Mouse (Mus musculus) hindbrain, embryonic 11.5 days (tissue): Measurements from ENCODE around the gene Zfp950. TPM values are rescaled to one million over a fixed set of nuclear protein-coding genes. Genes with fewer than 3 reads are reported as not detected.

Source experiments
- ATAC-seq: fragments of 200-750 bp; cut with Nextera tagmentation; 2 replicates; pipeline ENCODE4 v1.8.0; 2017; ENCODE audit warnings: mild to moderate bottlenecking, moderate TSS enrichment, moderate library complexity; ENCODE audit not compliant: low FRiP score
- DNase-seq: peaks from one replicate; pipeline ENCODE4 v3.0.0-alpha.2; 2015; ENCODE audit warnings: low spot score
- H3K27ac ChIP-seq: fragments of 300-500 bp; sonication (generic); 2 replicates; pipeline ENCODE4 v1.5.1; 2014; ENCODE audit warnings: mild to moderate bottlenecking, low read depth, low read length
- H3K27me3 ChIP-seq: fragments of 300-500 bp; sonication (generic); 2 replicates; pipeline ENCODE4 v1.6.1; 2014; ENCODE audit warnings: mild to moderate bottlenecking, low read length, moderate library complexity, mixed read lengths; ENCODE audit not compliant: control insufficient read depth, insufficient read depth
- H3K36me3 ChIP-seq: fragments of 300-500 bp; sonication (generic); 2 replicates; pipeline ENCODE4 v1.6.1; 2014; ENCODE audit warnings: mild to moderate bottlenecking, low read length, moderate library complexity, mixed read lengths; ENCODE audit not compliant: control insufficient read depth, insufficient read depth
- H3K4me1 ChIP-seq: fragments of 300-500 bp; sonication (generic); replicated peaks from 2 replicates; pipeline ENCODE4 v1.6.1; 2014; ENCODE audit warnings: low read length, mixed read lengths; ENCODE audit not compliant: control insufficient read depth, insufficient read depth
- H3K4me2 ChIP-seq: fragments of 300-500 bp; sonication (generic); replicated peaks from 2 replicates; pipeline ENCODE4 v1.6.1; 2014; ENCODE audit warnings: mild to moderate bottlenecking, low read depth, low read length
- H3K4me3 ChIP-seq: fragments of 300-500 bp; sonication (generic); 2 replicates; pipeline ENCODE4 v1.5.1; 2014; ENCODE audit warnings: low read depth, low read length
- H3K9ac ChIP-seq: fragments of 300-500 bp; sonication (generic); 2 replicates; pipeline ENCODE4 v1.6.1; 2014; ENCODE audit warnings: low read depth, low read length
- H3K9me3 ChIP-seq: fragments of 300-500 bp; sonication (generic); 2 replicates; pipeline ENCODE4 v1.6.1; 2016; ENCODE audit warnings: low read length; ENCODE audit not compliant: control insufficient read depth
- WGBS: fragments of 180-500 bp; shearing (Covaris S2); extraction: QIAGEN DNeasy Blood & Tissue Kit; methylation state at CpG from one replicate; pipeline ENCODE4 v1.1.7; 2014; 5-methylcytosine and 5-hydroxymethylcytosine counted together
- polyA plus RNA-seq: library from polyadenylated mRNA; unstranded; fragments of >200 nt; fragmentation: Nextera tagmentation; extraction: Ambion mirVana; gene quantifications from 2 replicates; pipeline ENCODE4 v1.2.1, GENCODE M21; 2014

Gene Zfp950
- polyA plus RNA-seq, 1 experiment from 2014 or later: 31.5 TPM

DNA sequence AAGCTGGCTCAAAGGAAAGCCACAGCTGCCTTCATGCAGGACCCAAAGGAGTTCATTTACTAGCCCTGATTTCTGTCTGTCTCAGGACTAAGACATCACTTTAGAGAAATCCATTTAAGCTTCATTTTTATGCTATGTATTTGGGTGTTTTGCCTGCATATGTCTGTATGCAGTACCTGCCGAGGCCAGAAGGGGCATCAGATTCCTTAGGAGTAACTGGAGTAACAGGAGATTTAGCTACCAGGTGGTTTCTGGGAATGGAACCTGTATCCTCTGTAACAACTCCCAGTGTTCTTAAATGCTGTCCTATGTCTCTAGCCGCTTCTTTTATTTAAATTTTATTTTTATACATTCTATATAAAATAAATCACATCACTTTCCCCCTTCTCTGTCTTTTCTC lies 30.5 kb downstream of the Zfp950 start:
- H3K4me2 ChIP-seq: no peak overlapping the region
- ATAC-seq: no peak
- no peaks in the 10 kb centered on the region for H3K9me3 ChIP-seq
- H3K9ac ChIP-seq: no peak overlapping the region
- no peak overlapping the region for H3K27ac ChIP-seq
- DNase-seq: no peak
- H3K4me3 ChIP-seq: no peak overlapping the region
- H3K36me3 ChIP-seq: no peaks in the 10 kb centered on the region
- 48% methylated on average over 2 of the region's 2 CpGs for WGBS
- no peaks in the 10 kb centered on the region for H3K4me1 ChIP-seq
- no peaks in the 10 kb centered on the region for H3K27me3 ChIP-seq

DNA sequence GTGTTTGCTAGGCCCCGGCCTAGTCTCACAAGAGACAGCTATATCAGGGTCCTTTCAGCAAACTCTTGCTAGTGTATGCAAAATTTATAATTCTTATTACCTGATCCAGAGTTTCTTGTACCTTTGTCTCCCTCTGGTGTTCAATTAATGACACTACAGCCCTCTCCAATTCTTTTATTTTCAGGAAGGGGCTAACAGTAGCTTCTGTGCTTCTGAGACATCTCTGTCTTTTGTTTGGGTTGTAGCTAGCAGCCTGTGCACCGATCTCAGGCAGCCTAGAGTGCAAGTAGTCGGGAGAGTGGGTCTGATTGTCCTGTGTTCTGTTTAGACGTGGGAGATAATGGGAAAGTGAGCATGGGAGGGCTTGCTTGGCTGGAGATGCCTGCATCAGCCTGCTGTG lies 42.9 kb downstream of the Zfp950 start:
- ATAC-seq: no peak
- H3K4me3 ChIP-seq: no peak overlapping the region
- H3K9ac ChIP-seq: no peak overlapping the region
- no peaks in the 10 kb centered on the region for H3K27me3 ChIP-seq
- no peak overlapping the region for H3K27ac ChIP-seq
- H3K36me3 ChIP-seq: no peaks in the 10 kb centered on the region
- no peaks in the 10 kb centered on the region for H3K4me1 ChIP-seq
- WGBS: 31% methylated on average over 4 of the region's 4 CpGs
- H3K4me2 ChIP-seq: no peak overlapping the region
- no peaks in the 10 kb centered on the region for H3K9me3 ChIP-seq
- peak; percentile 46 for DNase-seq

DNA sequence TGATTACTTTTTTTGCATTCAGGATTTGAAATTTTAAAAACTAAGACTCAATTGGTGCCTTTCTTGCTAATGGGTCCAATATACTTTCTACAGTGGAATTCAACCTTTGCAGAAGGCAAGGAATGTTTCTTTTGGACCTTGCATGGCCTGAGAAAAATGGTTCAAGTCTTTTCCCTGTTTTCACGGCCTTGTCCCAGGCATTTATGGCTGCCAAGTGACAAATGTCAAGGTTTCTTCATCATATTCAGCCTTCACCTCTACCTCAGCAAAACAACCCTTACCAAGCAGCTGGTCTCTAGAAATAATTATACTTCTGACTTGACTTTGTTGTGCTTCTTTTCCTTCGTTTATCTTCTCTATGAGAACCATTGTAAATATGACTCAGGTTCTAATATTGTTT lies 43.9 kb downstream of the Zfp950 start:
- no peak for DNase-seq
- no peaks in the 10 kb centered on the region for H3K27me3 ChIP-seq
- WGBS: 90% methylated on average over 2 of the region's 2 CpGs

DNA sequence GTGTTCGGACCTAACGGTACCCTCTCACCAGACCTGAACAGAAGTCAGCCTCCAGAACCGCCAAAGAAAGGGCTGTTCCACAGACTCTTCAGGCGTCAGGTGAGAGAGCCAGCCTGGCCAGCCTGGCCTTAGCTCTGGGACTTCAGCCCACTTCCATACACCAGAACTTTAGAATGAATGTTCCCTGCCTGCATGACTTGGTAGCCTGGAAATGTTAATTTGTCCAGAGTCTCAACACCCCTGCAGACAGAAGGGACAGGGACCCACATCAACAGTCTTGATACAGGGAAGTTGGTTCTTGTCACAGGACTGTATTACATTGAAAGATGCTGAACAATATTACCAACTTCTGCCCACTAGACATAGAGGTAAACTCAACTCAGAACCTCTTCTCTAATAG lies 50.1 kb downstream of the Zfp950 start:
- Histone ChIP-seq H3K4me1 (no peaks in the 10 kb centered on the region), H3K9me3 (no peaks in the 10 kb centered on the region), H3K4me2 (no peak overlapping the region), H3K27ac (no peak overlapping the region), H3K36me3 (no peaks in the 10 kb centered on the region), H3K4me3 (no peak overlapping the region), H3K9ac (no peak overlapping the region), H3K27me3 (no peaks in the 10 kb centered on the region)
- ATAC-seq (no peak), DNase-seq (no peak)
- 90% methylated on average over 4 of the region's 4 CpGs for WGBS

More for the DNA sequence above, 43.9 kb downstream of the Zfp950 start:
- Histone ChIP-seq H3K4me3 (no peak overlapping the region), H3K36me3 (no peaks in the 10 kb centered on the region), H3K9me3 (no peaks in the 10 kb centered on the region), H3K4me1 (no peaks in the 10 kb centered on the region), H3K9ac (no peak overlapping the region), H3K27ac (no peak overlapping the region), H3K4me2 (no peak overlapping the region)
- no peak for ATAC-seq

DNA sequence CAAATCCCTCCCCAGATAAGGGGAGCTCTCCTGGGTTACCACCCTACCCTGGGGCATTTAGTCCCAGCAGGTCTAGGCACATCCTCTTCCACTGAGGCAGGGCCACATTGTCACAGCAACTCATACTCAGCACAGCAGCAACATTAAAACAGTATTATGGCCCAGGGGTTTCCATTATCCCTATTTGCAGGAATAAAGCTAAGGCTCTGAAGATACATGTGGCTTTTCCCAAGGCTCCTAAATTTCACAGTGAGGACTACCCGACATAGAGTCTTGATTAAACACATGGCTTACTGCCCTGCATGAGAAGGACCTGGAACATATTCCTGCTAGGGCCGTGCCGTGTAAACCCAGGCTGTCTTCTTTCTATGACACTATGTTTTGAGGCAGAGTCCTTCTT lies 51.6 kb downstream of the Zfp950 start:
- no peaks in the 10 kb centered on the region for H3K9me3 ChIP-seq
- H3K27me3 ChIP-seq: no peaks in the 10 kb centered on the region
- no peak overlapping the region for H3K9ac ChIP-seq
- no peak overlapping the region for H3K27ac ChIP-seq
- H3K4me1 ChIP-seq: no peaks in the 10 kb centered on the region
- 85% methylated on average over 3 of the region's 3 CpGs for WGBS
- H3K4me3 ChIP-seq: no peak overlapping the region
- ATAC-seq (no peak), DNase-seq (no peak)
- no peaks in the 10 kb centered on the region for H3K36me3 ChIP-seq
- H3K4me2 ChIP-seq: no peak overlapping the region

DNA sequence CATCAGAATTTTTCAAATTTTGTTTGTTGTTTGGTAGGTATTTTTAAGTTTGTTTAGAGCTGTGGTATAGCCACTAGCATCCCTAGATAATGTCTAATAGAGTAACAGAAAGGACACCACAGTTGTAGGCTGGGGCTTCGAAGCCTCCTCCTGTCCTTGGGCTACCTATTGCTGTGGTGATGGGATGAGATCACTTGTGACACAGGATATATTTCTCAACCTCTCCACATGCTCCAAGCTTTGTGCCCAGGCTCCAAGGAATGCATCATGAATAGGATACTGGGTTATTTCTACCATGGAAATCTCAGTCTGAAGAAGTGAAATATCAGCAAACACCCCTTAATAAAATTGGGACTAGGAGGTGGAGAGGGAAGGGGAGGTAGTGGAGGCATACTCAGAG lies 52.9 kb downstream of the Zfp950 start:
- H3K36me3 ChIP-seq: no peaks in the 10 kb centered on the region
- no peak overlapping the region for H3K4me2 ChIP-seq

DNA sequence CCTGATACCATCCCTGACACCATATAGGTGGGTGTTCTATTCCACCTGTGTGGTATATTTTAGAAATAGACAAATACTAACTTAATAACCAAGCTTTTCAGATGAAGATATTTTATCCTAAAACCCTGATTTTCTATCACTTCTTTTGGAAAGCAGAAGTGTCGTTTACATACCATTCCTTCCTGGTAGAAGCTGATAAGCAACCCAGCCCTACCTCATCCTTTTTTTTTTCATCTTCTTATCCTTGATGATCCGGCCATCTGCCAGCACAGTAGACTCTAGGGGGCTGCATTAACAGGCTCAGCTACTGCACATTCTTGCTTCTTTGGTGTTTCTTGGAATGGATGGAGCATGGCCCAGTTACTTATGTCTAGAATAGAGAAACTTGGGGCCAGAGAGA lies 55.4 kb downstream of the Zfp950 start:
- no peak overlapping the region for H3K27ac ChIP-seq
- DNase-seq (no peak), ATAC-seq (no peak)
- H3K36me3 ChIP-seq: no peaks in the 10 kb centered on the region
- H3K4me2 ChIP-seq: no peak overlapping the region
- H3K4me1 ChIP-seq: no peaks in the 10 kb centered on the region
- H3K9ac ChIP-seq: no peak overlapping the region
- H3K27me3 ChIP-seq: no peaks in the 10 kb centered on the region
- H3K9me3 ChIP-seq: no peaks in the 10 kb centered on the region
- no peak overlapping the region for H3K4me3 ChIP-seq
- 81% methylated on average over 2 of the region's 2 CpGs for WGBS

More for the DNA sequence above, 52.9 kb downstream of the Zfp950 start:
- DNase-seq (no peak), ATAC-seq (no peak)
- Histone ChIP-seq H3K9ac (no peak overlapping the region), H3K9me3 (no peaks in the 10 kb centered on the region), H3K4me3 (no peak overlapping the region), H3K27ac (no peak overlapping the region), H3K27me3 (no peaks in the 10 kb centered on the region), H3K4me1 (no peaks in the 10 kb centered on the region)
- WGBS: 92% methylated on average over 1 of the region's 1 CpGs

DNA sequence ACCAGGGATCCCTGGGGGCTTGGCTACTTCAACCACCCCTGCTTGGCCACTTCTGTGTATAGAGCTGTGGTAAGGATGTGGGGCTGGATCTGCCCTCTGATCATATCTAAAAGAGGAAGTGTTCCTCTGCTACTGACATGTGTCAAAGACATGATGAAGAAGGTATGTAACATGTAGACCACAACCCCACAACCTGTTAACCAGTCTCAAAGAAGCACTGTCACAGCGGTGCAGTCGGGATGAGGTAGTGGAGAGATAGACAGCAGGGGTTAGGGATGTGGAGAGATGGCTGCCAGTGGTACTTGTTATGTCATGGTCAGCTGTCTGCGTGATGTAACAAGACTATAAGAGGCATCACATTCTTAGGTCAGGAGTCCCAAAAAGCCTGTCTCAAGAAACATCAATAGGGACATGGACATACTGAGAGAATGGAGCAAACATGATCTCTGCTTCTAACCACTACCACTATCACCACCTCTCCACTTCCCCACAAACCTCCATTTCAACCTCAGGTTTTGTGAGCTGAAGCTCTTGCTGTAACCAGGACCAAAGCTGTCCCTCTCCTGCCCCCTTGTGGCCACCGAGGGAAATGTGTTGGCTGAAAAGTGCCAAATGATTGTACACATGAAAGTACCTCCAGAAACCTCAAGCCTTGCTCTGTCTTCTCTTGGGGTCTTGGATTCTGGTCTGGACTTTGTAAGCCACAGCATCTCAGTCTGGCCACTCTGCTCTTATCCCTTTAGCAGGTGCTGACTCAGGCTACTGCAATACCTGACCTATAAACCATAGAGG lies 56.3 kb downstream of the Zfp950 start:
- Histone ChIP-seq H3K27ac (no peak overlapping the region), H3K36me3 (no peaks in the 10 kb centered on the region), H3K4me1 (no peaks in the 10 kb centered on the region), H3K27me3 (no peaks in the 10 kb centered on the region), H3K9me3 (no peaks in the 10 kb centered on the region), H3K4me3 (no peak overlapping the region), H3K4me2 (no peak overlapping the region), H3K9ac (no peak overlapping the region)
- ATAC-seq: peak; percentile 64
- 47% methylated on average over 4 of the region's 4 CpGs for WGBS
- DNase-seq: peak; percentile 90

DNA sequence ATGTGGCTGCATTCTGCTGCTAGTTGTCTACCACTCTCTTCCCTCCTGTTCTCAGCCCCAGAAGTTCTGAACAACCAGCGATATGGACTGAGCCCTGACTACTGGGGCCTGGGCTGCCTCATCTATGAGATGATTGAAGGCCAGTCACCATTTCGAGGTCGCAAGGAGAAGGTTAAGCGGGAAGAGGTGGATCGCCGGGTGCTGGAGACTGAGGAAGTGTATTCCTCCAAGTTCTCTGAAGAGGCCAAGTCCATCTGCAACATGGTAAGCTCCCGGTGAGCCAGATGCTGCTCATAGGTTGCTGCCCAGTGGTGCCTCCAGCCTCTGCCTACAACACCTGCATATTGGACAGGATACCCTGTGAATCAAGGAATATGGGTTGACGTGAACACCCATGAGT lies 57.6 kb downstream of the Zfp950 start:
- Histone ChIP-seq H3K9ac (no peak overlapping the region), H3K4me3 (no peak overlapping the region), H3K4me1 (no peaks in the 10 kb centered on the region), H3K27ac (no peak overlapping the region), H3K27me3 (no peaks in the 10 kb centered on the region), H3K4me2 (no peak overlapping the region), H3K9me3 (no peaks in the 10 kb centered on the region), H3K36me3 (no peaks in the 10 kb centered on the region)
- no peak for ATAC-seq
- 89% methylated on average over 8 of the region's 8 CpGs for WGBS
- no peak for DNase-seq
